Mouse (Mus musculus): Measurements from ENCODE around the gene Eif3k. TPM values are rescaled to one million over a fixed set of nuclear protein-coding genes. Genes with fewer than 3 reads are reported as not detected.
A peak's percentile ranks its signal among the peaks of the same experiment; 100 is the strongest.

Gene Eif3k
- total RNA-seq (2022) = 100 to 1,000 TPM; 152 to 167 (median 158) TPM

DNA sequence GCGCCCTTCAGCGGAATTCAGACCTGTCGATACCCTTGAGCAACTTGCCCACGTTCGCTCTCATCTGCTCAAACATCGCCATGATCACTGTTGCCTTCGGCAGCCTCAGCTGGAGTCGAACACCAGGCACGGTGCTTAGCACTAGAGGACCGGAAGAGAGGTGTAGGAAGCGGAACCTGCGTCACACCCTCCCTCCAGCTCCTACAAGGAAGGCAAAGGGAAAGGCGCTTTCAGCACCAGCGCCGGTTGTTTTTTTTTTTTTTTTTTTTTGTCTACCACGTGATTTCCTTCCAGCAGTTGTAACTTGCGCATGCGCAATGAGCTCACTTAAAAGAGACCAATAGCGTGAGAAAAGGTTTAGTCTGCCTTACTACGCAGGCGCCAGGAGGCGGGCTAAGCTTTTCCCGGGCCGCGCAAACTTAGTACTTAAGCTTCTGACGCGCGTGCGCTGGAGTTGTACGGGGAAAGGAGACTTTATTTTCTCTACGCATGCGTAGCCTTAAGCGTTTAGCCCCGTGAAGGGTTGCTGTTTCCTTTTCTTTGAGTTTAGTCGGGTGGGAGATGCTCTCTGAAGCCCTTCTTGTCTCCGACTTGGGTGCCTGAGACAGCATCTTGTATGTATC is at the start of gene Eif3k, which contains the start of gene Map4k1:
Gene Eif3k (minus strand): TSS at position 214 of the 623 bp plus-strand sequence.
Gene Map4k1 (plus strand): TSS at position 400 of the 623 bp plus-strand sequence.
- peak; percentile 98 for DNase-seq (ENCODE audit: low spot score)

DNA sequence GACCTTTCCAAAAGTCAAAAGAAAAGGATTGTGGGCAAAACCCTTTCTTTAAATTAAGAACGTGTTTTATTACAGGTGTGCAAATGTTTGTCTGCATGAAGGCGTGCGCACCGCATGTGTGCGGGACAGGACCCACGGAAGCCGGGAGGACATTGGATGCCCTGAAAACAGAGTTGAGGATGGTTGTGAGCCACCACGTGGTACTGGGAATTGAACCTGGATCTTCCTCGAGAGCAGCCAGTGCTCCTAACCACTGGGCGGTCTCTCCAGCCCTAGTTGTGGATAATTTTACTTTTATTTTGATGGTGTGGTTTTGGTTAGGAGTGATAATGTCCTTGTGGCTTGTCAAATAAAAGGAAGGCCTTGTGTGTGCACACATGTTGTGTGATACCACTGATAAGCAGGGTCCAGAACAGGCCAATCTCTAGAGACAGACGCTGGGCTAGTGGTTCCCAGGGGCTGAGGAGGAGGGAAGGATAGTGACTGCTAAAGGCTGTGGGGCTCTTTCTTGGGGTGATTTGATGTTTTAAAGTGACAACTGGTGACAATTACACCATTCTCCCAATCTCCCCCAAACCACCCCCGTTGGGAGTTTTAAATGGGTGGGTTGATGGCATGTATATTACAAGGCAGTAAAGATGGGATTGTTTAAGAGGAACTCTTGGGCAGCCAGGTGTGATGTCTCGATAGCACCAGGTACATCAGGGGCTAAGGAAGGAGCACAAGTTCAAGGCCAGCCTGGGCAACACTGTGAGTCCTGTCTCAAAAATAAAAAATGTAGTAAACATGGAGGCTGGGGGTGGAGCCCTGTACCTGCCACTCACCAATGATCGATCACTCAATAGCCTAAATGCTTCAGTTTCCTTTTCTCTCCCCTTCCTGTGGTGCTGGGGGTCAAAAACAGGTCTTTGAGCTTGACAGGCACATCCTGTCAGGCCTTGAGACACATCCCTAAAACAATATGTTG is 48.3 kb upstream of the Eif3k start:
- DNase-seq (ENCODE audit: low spot score) = no peak

DNA sequence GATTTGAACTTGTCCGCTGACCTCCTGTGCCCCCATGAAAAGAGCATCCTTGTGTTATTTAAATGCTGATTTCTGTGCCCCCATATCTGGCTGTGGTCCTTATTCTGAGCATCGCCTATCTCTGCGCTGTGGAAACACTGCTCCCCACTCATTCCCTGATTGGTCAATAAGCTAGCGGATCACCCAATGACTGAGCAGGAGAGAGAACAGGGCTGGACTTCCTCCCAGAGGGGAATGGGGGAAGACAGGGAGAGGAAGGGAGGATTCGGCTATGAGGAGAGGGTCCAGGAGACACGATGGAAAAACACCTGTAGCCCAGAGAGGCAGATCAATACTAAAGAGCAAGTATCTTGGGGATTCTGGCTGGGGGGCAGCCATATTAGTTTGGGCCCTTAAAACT is 47.1 kb upstream of the Eif3k start:
- no peak for DNase-seq (ENCODE audit: low spot score)

DNA sequence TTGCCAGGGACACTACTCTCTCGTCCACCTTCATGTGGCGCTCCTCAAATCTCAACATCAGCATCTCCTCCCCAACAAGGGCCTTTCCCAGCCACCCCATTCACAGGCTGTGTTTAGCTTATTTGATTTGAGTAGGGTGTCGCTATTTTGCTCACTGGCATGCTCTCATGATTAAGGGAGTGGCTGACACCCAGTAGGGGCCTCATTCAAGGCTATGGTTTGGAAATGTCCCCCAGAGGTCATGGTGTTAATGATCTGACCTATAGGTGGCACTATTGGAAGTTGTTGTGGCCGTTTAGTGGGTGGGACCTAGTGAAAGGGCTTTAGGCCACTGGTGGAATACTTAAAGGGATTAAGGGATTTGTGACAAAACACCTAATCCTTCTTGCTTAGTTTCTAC is 45.1 kb upstream of the Eif3k start:
- DNase-seq (ENCODE audit: low spot score) = no peak

DNA sequence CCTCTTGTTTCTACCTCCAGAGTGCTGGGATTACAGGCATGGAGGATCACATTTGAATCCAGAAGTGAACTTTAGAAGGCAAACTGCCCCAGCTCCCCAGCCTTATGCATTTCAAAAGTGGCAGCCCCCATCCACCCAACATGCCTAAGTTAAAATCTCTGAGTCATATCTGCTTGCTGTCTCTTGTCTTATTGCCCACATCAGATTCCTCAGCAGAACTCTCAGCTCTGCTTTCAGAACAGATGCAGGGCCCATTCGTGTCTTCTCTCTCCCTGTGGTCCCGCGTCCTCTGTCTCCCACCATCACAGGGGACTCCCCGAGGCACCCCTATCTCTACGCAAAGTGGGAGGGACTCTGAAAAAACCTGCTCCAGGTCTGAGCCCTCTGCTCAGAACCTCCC is 44.5 kb upstream of the Eif3k start:
- DNase-seq (ENCODE audit: low spot score) = no peak

DNA sequence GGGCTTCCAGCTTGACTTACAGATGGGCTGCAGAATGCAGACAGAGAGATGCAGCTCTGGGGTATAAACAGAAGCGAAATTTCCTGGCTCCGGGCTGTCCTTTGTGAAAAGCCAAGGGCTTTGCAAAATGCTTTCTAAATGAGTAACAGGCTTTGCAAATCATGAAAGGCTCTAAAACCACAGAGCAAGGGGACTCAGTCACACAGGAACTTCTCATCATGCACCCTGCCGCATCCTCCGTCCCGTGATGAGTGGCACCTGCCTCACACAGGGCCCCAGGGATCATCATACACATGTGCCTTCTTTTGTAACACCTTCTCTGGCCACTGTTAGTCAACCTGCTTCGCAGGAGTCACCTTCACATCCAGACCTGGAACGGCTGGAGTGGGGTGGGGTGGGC is 43.9 kb upstream of the Eif3k start:
- no peak for DNase-seq (ENCODE audit: low spot score)

DNA sequence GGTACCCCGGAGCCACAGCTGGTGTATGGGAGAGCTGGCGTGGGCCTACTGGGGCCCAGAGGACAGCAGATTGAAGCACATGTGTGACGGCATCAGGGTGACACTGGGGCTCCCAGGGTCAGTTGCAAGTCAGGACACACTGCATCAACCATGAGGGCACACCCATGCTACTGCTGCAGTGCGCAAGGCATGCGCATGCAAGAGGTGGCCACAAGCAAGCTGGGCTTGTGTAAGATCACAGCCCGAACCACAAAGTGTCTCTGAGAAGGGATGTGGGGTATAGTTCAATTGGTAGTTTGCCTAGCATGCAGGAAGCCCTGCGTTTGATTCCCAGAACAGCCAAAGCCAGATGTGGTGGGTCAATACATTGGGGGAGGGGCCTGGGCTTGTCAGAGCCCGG is 41.9 kb upstream of the Eif3k start:
- DNase-seq (ENCODE audit: low spot score) = no peak

DNA sequence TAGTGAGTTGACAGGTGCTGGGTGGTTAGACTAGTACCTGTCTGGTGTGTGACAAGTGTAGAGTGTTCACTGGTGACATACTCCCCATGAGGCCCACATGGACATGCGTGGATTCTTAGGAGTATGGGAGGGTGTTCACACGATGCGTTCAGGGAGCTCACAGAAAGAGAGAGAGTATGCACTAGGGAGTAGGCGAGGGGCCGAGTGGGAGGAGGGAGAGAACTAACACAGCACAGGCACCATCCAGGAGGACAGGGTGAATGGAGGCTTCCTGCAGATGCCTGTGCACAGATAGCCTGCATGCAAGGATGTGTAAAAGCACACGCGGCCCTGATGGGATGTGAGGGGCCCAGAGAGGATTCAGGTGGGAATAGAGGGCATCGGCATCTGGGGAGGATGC is 40.8 kb upstream of the Eif3k start:
- no peak for DNase-seq (ENCODE audit: low spot score)

DNA sequence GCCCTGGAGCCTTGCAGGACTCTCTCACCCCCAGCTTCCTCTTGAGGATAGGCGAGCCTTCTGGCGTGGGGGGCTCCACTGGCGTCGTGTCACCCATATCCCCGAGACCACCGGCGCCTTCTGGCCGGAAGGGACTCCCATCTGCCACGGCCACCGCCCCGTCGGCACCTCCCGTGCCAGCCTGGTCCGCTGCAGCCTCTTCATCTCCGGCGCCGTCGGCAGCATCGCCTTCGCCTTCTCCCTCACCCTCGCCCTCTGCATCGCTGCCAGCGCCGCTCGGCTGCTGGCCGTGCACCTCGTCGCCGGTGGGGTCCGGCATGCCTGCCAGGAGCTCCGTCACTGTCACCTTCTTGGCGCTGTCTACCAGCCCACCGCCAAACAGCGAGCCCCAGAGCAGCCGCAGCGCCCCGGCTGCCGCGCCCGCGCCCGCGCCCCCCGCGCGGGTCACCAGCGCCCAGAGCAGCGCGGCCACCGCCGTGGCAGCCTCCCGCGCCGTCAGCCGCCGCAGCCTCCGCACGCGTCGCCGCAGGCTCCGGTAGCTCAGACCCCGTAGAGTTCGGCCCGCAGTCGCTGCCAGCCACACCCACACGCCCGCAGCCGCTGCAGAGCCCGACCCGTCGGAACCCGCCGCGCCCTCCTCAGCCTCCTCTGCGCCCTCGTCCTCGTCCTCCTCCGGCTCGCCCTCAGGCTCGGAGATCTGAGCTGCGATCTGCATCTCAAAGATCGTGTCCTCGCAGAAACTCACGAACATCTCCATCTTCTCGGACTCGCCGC is 38.0 kb upstream of the Eif3k start:
- DNase-seq (ENCODE audit: low spot score) = no peak

DNA sequence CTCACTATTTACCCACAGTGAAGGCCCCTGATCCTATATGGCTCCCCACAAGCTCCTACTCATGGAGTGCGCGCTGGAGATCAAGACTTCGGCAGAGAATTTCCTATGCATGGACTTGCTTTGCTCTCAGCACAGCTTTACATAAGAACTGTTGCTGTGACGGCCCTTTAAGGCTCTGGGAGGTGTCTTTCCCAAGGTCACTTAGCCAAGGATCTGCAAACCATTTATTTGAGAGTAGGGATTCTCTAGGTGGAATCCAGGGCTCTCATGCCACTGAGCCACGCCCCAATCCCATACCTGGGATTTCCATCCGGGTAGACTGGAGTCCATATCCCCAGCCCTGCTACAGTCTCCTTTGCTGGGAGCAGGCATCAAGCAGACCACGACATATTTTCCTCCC is 35.6 kb upstream of the Eif3k start:
- no peak for DNase-seq (ENCODE audit: low spot score)

DNA sequence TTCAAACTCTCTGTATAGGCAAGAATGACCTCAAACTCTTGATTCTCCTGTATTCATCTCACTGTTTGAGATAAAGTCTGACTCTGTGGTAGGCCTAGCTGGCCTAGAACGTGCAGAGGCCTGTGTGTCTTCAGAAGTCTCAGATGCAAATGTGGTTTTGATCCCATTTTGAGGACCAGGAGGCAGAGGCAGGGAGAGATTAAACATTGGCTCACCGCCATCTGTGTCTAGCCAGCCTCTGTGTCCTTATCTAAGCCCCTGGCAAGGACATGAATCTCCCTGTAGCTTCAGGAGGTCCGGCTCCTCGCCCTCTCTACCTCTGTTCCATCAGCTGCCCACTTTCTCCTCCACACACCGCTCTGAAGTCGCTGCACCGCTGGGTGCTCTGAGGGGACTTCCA is 34.8 kb upstream of the Eif3k start:
- no peak for DNase-seq (ENCODE audit: low spot score)

DNA sequence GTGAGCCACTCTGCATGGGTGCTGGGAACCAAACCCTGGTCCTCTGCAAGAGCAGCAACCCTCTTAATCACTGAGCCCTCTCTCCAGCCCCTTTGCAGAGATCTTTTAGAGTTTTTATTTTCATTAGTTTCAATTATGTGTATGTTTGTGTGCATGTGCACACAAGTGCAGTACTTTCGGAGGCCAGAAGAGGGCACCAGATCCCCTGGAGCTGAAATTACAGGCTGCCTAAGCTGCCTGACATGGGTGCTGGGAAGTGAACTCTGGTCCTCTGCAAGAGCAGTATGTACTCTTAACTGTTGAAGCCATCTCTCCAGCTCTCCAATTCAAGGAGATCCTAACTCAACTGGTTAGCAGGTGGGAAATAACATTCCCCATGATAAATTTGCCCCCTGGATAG is 33.3 kb upstream of the Eif3k start:
- DNase-seq (ENCODE audit: low spot score) = no peak

DNA sequence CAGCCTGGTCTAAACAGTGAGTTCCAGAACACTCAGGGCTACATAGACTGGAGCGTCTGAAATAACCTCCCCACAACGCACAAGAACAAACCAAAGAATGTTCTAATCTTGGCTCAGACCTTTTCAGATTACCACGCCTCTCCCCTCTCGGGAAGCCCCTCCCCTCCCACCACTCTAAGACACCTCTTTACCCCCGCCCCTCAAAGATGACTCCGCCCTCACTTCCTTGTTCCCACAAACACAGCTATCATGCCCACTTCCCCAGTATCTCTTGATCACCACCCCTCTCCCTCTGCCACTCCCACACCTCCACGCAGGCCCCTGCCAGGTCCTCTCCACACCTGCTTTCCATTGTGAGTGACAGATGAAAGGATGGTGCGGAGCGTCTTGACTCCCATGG is 27.1 kb upstream of the Eif3k start:
- no peak for DNase-seq (ENCODE audit: low spot score)

DNA sequence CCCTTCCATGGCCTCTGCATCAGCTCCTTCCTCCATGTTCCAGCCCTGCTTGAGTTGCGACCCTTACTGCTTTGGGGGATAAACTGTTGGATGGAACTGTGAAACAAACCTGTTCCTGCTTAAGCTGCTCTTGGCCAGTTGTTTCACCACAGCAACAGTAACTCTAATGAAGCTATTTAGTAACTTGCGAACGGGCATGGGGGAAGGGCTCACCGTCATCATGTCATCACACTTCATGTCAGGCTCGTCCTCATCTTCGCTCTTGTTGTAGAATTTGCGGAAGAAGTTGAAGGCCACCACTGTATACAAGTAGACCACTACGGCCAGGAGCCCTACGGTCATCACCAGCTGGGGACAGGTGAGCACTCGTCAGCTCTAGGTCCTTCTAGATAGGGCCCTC is 26.5 kb upstream of the Eif3k start:
- DNase-seq (ENCODE audit: low spot score) = no peak

DNA sequence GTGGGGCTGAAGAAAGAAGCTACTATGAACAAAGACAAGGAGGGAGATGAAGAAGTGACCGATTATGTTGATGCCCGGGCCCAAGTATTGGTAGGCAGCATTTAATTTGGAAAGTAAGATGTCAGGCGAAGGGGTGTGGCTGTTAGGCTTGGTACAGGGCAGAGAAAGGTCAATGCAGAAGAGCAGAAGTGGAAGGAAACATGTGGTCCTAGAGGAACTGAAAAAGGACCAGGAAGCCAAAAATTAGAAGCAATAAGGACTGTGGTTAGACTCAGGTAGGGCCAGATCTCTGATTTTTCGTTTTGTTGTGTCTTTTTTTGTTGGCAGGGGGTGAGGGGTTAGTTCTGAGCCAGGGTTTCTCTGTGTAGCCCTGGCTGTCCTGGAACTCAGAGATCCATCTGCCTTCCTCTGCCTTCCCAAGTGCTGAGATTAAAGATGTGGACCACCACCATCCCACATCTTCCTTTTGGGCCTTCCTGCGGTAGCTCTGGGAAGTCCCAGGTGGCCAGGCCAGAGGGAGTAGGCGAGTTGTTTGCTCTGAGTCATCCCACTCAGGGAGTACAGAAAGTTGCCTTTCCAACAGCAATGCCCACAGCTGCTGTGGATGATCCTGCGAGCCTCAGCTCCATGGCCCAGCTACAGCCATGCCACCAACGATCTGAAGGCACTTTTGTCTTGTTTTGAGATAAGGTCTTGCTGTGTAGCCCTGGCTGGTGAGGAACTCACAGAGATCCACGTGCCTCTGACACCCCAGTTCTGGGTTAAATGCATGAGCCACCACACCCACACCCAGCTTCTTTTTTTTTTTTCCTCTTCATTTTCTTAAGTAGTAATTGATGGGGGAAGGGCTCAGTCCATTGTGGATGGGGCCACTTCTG is 25.8 kb upstream of the Eif3k start:
- peak; percentile 1 for DNase-seq (ENCODE audit: low spot score)

DNA sequence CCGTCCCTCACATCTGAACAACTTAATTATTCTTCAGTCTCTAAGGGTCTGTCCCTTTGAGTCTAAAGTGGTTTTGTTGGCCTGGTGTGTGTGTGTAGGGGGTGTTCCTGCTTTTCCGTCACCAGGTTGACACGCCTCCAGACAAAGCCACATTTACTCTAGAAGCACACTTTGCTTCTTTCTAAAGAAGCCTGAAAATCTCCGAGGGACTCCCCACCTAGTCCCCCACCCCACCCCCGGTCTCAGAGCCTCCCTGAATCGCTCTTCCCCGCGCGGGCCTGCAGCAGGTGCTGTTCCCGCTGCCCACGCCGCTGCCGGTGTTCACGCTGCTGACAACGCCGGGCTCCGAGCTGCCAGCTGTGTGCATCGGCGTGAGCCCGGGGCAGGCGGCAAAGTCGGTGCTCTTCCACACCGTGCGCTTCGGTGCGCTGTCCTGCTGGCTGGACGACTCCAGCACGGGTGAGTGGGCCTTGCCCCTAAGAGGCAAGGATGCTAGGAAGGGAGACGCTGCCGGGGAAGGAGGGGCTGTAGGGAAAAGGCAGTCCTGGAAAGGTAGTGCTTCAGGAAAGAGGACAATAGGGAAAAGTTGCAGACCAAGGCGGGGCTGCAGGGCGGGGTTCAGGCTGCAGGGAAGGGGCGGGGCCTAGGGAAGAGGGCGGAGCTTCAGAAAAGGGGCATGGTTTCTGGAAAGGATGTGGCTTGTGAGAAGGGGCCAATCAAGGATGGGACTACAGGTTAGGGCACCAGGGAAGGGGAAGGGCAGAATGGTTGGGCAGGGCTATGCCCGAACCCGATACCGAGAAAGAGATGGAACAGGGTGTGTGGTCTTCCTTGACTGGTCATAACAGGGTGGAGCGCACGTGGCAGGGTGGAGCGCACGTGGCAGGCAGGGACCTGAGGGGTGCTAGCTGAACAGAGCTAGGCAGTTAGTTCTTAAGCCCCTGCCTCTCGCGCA is 19.3 kb upstream of the Eif3k start:
- peak; percentile 31 for DNase-seq (ENCODE audit: low spot score)

DNA sequence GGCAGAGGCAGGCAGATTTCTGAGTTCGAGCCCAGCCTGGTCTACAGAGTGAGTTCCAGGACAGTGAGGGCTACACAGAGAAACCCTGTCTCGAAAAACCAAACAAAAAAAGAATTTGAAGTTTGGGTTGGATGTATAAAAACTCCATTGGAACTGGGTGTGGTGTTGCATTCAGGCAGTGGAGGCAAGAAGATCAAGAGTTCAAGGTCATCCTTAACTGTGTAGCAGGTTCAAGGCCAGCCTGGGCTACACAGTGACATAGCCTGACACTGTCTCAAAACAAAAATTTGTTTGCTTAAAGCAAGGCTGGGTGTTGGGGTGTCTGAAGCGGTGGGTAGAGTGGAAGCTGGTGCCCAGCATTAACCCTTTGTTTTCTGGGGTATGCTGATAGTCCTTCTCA is 11.7 kb upstream of the Eif3k start:
- no peak for DNase-seq (ENCODE audit: low spot score)

DNA sequence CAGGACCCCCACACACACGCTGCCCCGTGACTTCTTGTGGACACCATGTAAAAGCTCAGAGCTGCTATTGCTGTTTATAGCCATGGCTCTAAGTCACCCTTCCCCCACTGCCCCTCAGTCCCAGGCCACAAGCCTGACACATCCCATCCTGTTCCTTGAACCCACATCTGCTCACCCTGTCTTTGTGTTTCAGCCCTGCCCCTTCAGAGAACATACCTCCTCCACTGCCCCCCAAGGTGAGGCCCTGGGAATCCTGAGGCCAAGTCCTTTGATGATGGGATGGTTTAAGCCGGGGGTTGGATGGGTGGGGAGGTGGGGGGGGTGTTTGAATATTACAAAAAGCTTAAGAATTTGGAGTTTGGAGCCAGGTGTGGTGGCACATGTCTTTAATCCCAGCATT is 11.3 kb upstream of the Eif3k start:
- no peak for DNase-seq (ENCODE audit: low spot score)

DNA sequence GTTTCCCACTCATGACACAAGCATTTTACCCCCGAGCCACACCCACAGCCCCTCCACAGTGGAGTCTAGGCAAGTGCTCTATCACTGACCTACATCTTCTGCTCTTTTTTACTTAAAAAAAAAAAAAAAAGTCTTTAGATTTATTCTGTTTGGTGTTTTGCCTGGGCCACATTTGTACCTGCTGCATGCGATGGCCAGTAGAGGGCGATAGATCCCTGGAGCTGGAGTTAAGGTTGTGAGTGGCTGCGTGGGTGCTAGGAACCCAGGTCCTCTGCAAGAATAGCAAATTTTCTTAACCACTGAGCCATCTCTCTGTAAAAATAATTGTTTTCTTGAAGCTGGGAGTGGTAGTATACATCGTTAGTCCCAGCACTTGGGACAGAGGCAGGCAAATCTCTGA is 10.0 kb upstream of the Eif3k start:
- no peak for DNase-seq (ENCODE audit: low spot score)

DNA sequence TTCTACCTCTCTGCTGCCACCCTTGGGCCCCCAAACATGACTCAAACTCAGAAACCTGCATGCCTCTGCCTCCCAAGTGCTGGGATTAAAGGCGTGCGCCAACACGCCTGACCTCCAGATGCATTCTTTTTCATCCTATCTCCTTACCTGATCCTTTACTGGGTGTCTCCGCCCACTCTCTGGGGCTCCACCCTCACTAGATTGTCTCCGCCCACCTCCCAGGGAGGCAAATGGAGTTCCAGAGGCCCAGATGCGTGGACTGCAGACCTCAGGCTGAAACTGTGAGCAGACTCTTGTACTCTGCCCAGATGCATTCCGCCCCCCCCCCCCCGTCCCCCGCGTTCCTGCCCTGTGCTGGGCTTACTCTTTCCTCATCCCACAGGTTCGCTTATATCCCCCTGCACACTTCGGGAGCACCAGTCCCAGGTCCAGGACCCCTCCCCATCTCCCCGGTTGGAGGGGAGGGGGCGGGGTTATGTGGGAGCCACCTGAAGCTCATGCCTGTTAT is 9.2 kb upstream of the Eif3k start:
- DNase-seq (ENCODE audit: low spot score) = no peak
